Mouse (Mus musculus) stomach, postnatal 0 days (tissue): ENCODE measurements around the gene Hist1h3e.

Experiments used
- CTCF ChIP-seq: IDR thresholded peaks from 2 replicates; pipeline ENCODE4 v1.5.1; 2016; ENCODE audit warnings: antibody characterized with exemption, low read depth, mild to moderate bottlenecking, moderate library complexity
- EP300 ChIP-seq: optimal IDR thresholded peaks from 2 replicates; pipeline ENCODE3; 2016; ENCODE audit warnings: antibody characterized with exemption

DNA sequence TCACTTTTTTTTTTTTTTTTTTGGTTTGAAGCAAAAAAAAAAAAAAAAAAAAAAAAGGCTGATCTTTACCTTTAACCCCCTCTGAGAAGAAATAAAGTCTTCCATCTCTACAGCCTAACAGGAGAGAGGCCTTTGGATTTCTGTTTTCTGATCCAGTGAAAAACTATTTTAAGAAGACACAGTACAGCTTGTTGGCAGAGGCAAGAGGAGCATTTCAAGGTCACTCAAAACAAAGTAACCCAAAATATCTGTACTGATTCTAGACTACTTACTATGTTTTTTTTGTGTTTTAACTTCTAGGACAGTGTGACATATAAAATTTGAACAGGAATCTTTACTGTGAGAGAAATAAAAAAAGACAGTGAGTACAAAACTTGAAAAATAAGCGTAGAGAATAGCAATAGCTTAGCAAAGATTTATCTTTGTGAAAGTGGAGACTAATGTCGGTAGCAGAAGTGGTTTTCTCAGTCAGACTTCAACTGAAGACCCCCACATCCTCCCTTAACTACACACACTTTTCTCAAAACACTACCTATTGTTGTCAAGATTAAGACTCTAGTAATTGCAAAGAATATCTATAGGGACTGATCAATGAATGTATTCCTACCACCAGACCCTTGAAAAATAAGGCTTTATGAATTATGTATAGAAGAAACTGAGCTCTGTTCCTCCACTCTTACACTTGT is 32.5 kb downstream of the Hist1h3e start:
- TF ChIP-seq CTCF (no peak), EP300 (no peak)
